Mouse (Mus musculus) hindbrain, embryonic 14.5 days (tissue): ENCODE results near the gene Zfp467. TPM values are rescaled to one million over a fixed set of nuclear protein-coding genes. Genes with fewer than 3 reads are reported as not detected.

Experiments
- ATAC-seq: fragments of 200-750 bp; cut with Nextera tagmentation; 2 replicates; pipeline ENCODE4 v1.8.0; 2017; ENCODE audit warnings: moderate number of reproducible peaks, mild to moderate bottlenecking, moderate TSS enrichment, moderate library complexity; ENCODE audit not compliant: low FRiP score
- DNase-seq: peaks from one replicate; pipeline ENCODE4 v3.0.0-alpha.2; 2015; ENCODE audit warnings: low spot score
- H3K27ac ChIP-seq: fragments of 300-500 bp; sonication (generic); 2 replicates; pipeline ENCODE4 v1.5.1; 2014; ENCODE audit warnings: mild to moderate bottlenecking, moderate library complexity
- H3K27me3 ChIP-seq: fragments of 300-500 bp; sonication (generic); 2 replicates; pipeline ENCODE4 v1.6.1; 2014; ENCODE audit warnings: mild to moderate bottlenecking, low read length, mixed read lengths; ENCODE audit not compliant: control insufficient read depth, insufficient read depth
- H3K36me3 ChIP-seq: fragments of 300-500 bp; sonication (generic); replicated peaks from 2 replicates; pipeline ENCODE4 v1.6.1; 2014; ENCODE audit not compliant: control insufficient read depth, insufficient read depth
- H3K4me1 ChIP-seq: fragments of 300-500 bp; sonication (generic); replicated peaks from 2 replicates; pipeline ENCODE4 v1.6.1; 2014; ENCODE audit warnings: antibody characterized with exemption, low read length, mixed read lengths; ENCODE audit not compliant: control insufficient read depth, insufficient read depth
- H3K4me2 ChIP-seq: fragments of 300-500 bp; sonication (generic); replicated peaks from 2 replicates; pipeline ENCODE4 v1.6.1; 2014; ENCODE audit warnings: mild to moderate bottlenecking, moderate library complexity
- H3K4me3 ChIP-seq: fragments of 300-500 bp; sonication (generic); replicated peaks from 2 replicates; pipeline ENCODE4 v1.5.1; 2014; ENCODE audit warnings: mild to moderate bottlenecking, low read length
- H3K9ac ChIP-seq: fragments of 300-500 bp; sonication (generic); 2 replicates; pipeline ENCODE4 v1.6.1; 2014
- H3K9me3 ChIP-seq: fragments of 300-500 bp; sonication (generic); 2 replicates; pipeline ENCODE4 v1.6.1; 2016; ENCODE audit warnings: low read length; ENCODE audit not compliant: control insufficient read depth
- WGBS: fragments of 180-500 bp; shearing (Covaris S2); extraction: QIAGEN DNeasy Blood & Tissue Kit; methylation state at CpG from one replicate; pipeline ENCODE4 v1.1.7; 2014; 5-methylcytosine and 5-hydroxymethylcytosine counted together
- polyA plus RNA-seq: library from polyadenylated mRNA; unstranded; fragments of >200 nt; fragmentation: Nextera tagmentation; extraction: Ambion mirVana; gene quantifications from 2 replicates; pipeline ENCODE4 v1.2.1, GENCODE M21; 2014

The Zfp467 gene
- polyA plus RNA-seq, 1 experiment from 2014 or later = 32.4 TPM

DNA sequence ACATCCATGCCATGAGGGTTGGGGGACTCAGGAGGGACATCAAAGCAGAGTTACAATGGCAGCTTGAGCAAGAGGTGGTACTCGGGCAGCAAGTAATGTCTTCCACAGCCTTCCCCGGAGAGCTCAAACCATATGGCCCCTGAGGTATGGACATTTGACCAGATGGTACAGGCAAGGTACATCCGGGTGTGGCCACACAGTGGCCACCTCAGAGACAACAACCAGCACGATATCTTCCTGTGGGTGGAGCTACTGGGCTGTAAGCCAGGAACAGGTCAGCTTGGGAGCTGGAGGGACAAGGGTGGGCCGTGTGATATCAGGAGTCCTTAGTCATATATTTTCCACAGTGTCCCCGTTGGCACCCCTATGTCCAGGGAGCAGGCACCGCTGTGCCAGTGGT is 21.9 kb upstream of the Zfp467 start:
- ATAC-seq = no peak
- H3K27me3 ChIP-seq = no peaks in the 10 kb centered on the region
- DNase-seq = no peak
- no peaks in the 10 kb centered on the region for H3K36me3 ChIP-seq
- H3K4me3 ChIP-seq = no peak overlapping the region
- H3K4me2 ChIP-seq = no peak overlapping the region
- H3K9ac ChIP-seq = no peak overlapping the region
- 90% methylated on average over 7 of the region's 7 CpGs for WGBS
- no peaks in the 10 kb centered on the region for H3K9me3 ChIP-seq
- H3K27ac ChIP-seq = no peak overlapping the region
- no peaks in the 10 kb centered on the region for H3K4me1 ChIP-seq

DNA sequence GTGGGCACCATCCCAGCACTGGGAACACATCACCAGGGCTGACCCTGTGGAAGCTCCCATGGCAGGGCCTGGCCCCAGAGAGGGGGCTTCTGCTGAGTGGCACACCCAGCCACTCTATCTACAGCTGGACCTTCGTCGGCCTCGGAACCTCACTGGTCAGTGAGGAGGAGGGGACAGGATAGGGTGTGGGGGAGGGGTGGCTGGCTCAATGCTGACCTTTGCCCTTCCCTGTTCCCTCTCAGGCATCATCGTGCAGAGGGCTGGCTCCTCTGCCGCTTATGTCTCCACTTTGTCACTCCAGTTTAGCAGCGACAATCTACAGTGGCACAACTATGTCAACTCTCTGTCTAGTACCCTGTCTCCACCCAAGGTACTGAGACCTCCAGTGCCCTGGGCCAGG is 21.1 kb upstream of the Zfp467 start:
- 21% methylated on average over 6 of the region's 6 CpGs for WGBS
- Histone ChIP-seq H3K4me3 (no peak overlapping the region), H3K27me3 (no peaks in the 10 kb centered on the region), H3K36me3 (no peaks in the 10 kb centered on the region), H3K9me3 (no peaks in the 10 kb centered on the region), H3K27ac (no peak overlapping the region), H3K4me1 (no peaks in the 10 kb centered on the region), H3K4me2 (no peak overlapping the region), H3K9ac (no peak overlapping the region)
- no peak for DNase-seq
- ATAC-seq = no peak

DNA sequence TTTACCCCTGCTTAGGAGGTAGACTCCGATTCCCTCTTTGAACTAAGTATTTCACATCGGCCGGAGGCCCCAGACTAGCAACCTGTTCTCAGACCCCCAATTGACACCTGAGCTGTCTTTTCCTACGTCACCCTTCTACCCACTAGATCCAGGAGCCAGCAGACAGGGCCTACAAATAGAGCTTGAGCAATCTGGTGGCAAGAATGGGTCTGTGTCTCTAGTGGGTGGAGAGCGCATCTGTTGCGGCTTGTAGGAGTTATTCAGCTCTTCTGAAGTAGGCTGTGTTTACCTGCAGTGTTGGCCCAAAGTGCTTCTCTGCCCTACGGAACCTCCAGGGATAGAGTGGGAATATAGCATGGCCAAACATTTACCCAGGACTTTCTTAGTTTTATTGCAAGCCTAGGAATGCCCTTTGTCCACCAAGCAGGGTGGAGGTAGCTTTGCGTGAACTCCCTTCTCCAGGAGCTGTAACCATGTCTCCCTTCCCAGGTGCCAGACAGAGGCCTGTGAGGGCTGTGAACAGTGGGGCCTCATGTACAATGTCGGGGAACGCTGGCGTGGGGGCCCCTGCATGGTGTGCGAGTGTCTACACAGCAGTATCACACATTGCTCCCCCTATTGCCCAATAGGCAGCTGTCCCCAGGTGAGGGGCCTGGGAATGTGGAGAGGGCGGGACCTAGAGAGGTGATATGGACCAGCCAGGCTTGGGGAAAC is 19.5 kb upstream of the Zfp467 start:
- no peak overlapping the region for H3K4me3 ChIP-seq
- no peak overlapping the region for H3K9ac ChIP-seq
- no peaks in the 10 kb centered on the region for H3K9me3 ChIP-seq
- no peaks in the 10 kb centered on the region for H3K4me1 ChIP-seq
- H3K27ac ChIP-seq = no peak overlapping the region
- ATAC-seq = no peak
- H3K27me3 ChIP-seq = no peaks in the 10 kb centered on the region
- H3K4me2 ChIP-seq = no peak overlapping the region
- H3K36me3 ChIP-seq = no peaks in the 10 kb centered on the region
- no peak for DNase-seq
- WGBS = 89% methylated on average over 13 of the region's 13 CpGs

DNA sequence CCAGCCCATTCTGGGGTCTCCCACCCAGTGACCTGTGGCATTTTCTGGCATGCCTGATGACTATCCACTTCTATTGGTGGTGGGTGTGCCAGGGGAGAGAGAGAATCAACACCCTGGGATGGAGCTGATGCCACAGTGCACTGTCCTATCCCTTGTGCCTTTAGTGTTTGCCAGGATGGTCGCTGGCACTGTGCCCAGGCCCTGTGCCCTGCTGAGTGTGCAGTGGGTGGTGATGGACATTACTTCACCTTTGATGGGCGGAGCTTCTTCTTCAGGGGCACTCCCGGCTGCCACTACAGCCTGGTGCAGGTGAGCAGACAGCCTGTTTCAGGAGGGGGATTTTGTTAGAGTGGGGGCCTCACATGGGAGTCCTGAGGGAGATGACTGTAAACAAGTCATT is 7.1 kb upstream of the Zfp467 start:
- H3K27ac ChIP-seq = no peak overlapping the region
- ATAC-seq (0 out of 2 replicates have a peak, but pooled peaks have one; percentile 31), DNase-seq (no peak)
- no peak overlapping the region for H3K9ac ChIP-seq
- 72% methylated on average over 3 of the region's 3 CpGs for WGBS
- no peaks in the 10 kb centered on the region for H3K9me3 ChIP-seq
- no peak overlapping the region for H3K4me3 ChIP-seq
- H3K4me2 ChIP-seq = no peak overlapping the region
- H3K4me1 ChIP-seq = no peaks in the 10 kb centered on the region
- H3K36me3 ChIP-seq = no peaks in the 10 kb centered on the region
- no peaks in the 10 kb centered on the region for H3K27me3 ChIP-seq

DNA sequence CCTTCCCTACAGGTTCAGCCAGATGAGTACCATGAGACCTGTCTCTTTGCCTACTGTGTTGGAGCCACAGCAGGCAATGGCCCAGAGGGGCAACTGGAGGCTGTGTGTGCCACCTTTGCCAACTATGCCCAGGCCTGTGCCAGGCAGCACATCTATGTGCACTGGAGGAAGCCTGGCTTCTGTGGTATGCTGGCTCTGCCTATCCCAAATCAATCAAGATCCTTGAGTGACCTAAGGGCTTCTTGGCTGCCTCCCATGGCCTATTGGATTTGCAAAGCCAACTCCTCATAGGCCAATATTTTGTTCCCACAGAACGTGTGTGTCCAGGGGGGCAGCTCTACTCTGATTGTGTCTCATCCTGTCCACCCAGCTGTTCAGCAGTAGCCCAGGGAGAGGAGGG is 6.5 kb upstream of the Zfp467 start:
- no peaks in the 10 kb centered on the region for H3K36me3 ChIP-seq
- H3K9me3 ChIP-seq = no peaks in the 10 kb centered on the region
- H3K4me1 ChIP-seq = no peaks in the 10 kb centered on the region
- H3K4me2 ChIP-seq = no peak overlapping the region
- H3K27me3 ChIP-seq = no peaks in the 10 kb centered on the region
- ATAC-seq (no peak), DNase-seq (no peak)
- H3K4me3 ChIP-seq = no peak overlapping the region
- no peak overlapping the region for H3K27ac ChIP-seq
- WGBS = 55% methylated on average over 1 of the region's 1 CpGs
- no peak overlapping the region for H3K9ac ChIP-seq

DNA sequence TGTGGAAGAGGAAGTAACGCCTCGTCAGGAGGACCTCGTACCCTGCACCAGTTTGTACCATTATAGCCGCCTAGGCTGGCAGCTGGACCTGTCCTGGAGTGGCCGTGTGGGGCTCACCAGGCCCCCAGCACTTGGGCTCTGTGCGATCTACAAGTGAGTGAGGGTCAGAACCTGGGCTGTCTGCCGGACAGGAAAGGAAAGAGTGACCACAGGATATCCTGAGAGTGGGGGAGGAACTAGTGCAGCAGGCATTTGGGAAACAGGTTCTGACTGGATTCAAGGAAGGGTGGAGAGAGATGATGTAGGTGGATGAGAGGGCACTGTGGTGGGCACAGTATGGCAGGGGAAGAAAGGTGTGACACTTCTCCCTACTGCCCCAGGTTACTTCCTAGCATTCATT is 2.9 kb upstream of the Zfp467 start:
- H3K9ac ChIP-seq = no peak overlapping the region
- WGBS = 89% methylated on average over 7 of the region's 7 CpGs
- H3K4me2 ChIP-seq = no peak overlapping the region
- H3K4me3 ChIP-seq = no peak overlapping the region
- no peak for ATAC-seq
- H3K9me3 ChIP-seq = no peaks in the 10 kb centered on the region
- H3K4me1 ChIP-seq = peaks cover 8% of the 10 kb centered on the region
- H3K27ac ChIP-seq = no peak overlapping the region
- H3K36me3 ChIP-seq = no peaks in the 10 kb centered on the region
- H3K27me3 ChIP-seq = no peaks in the 10 kb centered on the region
- DNase-seq = no peak

DNA sequence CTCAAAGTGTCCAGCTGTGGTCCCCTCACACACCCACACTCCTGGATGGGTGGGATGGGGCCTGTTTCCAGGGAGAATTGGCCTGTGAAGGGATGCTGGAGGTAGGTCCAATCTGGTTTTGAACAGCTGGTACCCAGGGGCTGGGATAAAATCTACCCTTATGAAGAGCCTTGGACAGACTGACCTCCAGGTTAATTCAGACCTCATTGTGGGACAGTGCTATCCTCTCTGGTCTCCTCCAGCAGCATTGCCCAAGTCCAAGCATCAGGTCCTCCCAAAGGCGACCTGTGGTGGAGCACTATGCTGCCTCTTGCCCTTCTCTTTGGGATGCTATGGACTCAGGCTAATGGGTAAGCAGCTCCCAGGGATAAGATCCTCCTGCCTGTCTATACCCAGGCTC is 2.3 kb upstream of the Zfp467 start, which contains the start of gene Sspo:
Gene Sspo, plus strand, starts transcription at position 301 of the 400 bp plus-strand sequence.
- H3K27ac ChIP-seq = no peak within 1 kb of the TSS
- H3K36me3 ChIP-seq = no peaks in the 10 kb centered on the region
- no peaks in the 10 kb centered on the region for H3K27me3 ChIP-seq
- H3K4me2 ChIP-seq = no peak within 1 kb of the TSS
- no peaks in the 10 kb centered on the region for H3K9me3 ChIP-seq
- peaks cover 12% of the 10 kb centered on the region for H3K4me1 ChIP-seq
- H3K4me3 ChIP-seq = no peak within 1 kb of the TSS
- DNase-seq = no peak
- H3K9ac ChIP-seq = no peak within 1 kb of the TSS
- ATAC-seq = no peak
- WGBS = 91% methylated on average over 1 of the region's 1 CpGs

DNA sequence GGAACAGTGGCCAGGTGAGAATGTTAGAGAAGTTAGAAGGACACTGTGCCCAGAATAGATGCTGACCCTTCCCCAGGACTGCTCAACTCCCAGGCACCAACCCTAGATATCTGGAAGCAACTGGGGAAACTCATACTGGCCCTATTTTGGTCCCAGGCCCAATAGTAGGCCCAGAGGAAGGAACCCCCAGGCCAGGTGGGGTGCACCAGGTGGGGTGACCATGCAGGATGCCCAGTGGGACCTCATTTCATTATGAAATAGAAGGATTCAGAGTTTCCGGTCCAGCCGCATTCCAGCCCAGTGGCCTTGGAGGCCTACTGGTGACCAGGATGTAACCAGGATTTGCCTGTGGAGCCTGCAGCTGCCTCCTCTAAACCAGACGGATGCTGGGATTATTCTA is 1.3 kb upstream of the Zfp467 start:
- Histone ChIP-seq H3K27me3 (no peaks in the 10 kb centered on the region), H3K4me3 (no peak overlapping the region), H3K4me1 (peaks cover 12% of the 10 kb centered on the region), H3K36me3 (peaks cover 7% of the 10 kb centered on the region; the same call in 1 of the 2 replicates), H3K4me2 (no peak overlapping the region), H3K9me3 (no peaks in the 10 kb centered on the region), H3K9ac (no peak overlapping the region), H3K27ac (no peak overlapping the region)
- ATAC-seq = no peak
- no peak for DNase-seq
- WGBS = 75% methylated on average over 3 of the region's 3 CpGs

DNA sequence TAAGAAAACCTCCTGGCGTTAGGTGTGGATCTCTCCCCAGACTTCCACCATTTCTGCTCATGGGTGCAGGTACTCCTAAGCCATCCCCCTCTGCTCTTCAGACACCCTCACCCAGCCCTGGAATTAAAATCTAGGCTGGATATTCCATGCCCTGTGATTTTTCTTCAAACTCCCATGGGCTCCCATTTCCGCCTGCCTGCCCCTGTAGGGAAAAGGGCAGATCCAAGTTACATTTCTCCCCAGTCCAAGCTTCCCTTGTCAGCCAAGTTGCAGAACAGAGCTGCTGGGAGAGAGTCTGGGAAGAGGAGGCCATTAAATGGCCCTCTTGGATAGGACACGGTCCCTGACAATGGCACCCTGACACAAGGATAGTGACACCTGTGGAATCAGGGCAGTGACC is 631 bp upstream of the Zfp467 start:
- Histone ChIP-seq H3K4me3 (peak overlapping the region; percentile 63), H3K36me3 (peaks cover 13% of the 10 kb centered on the region), H3K27ac (no peak overlapping the region), H3K27me3 (0 out of 2 replicates have a peak, but pooled peaks cover 3% of the 10 kb centered on the region), H3K9ac (peak overlapping the region; percentile 73; the same call in 1 of the 2 replicates), H3K4me1 (peaks cover 12% of the 10 kb centered on the region), H3K4me2 (peak overlapping the region; percentile 85), H3K9me3 (no peaks in the 10 kb centered on the region)
- ATAC-seq (no peak), DNase-seq (no peak)
- 25% methylated on average over 3 of the region's 3 CpGs for WGBS
